Mouse (Mus musculus) ovary, adult 18-20 months (tissue): ENCODE data around the gene Birc6.

Experiments used
- DNase-seq: peaks from one replicate; pipeline ENCODE4 v3.0.0; 2022; ENCODE audit warnings: low spot score, mixed read lengths

Birc6 gene

DNA sequence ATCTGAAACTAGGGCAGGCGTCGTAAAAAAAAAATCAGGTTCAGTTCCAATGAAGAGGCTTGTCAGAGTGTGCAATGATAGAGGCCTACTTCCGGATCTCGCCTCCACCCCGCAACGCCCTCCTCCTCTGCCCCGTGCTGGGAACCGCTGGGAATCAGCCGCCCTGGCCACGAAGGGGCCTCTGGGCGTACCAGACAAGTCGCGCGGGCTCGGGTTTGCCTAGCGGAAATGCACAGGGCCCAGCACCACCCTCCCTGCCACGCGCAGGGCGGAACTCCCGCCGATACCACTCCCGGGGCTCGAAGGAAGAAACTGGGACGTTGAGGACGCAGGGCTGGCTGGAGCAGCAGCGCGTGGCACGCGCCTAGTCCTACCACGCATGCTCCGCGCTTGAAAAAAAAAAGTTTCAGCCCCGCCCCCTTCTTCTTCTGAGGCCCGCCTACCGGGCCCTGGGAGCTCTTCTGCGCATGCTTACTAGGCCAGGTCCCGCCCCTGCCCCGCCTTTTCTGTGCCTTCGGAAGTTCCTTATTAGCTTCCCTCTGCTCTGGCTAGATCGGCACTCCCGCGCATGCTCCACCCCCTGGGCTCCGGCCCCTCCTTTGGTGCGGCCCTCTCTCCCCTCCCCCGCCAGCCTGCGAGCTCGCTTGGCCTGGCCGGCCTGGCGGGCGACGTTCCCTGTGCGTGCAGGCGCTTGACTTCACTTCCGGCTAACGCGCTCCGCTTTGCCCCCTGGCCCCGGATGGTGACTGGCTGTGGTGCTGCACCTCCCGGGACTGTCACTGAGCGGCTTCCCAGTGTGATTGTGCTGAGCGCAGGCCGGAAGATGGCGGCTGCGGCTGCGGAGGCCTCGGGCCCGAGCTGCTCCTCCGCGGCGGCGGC, at the start of gene Birc6:
Gene Birc6, plus strand, starts transcription at position 567 of the 879 bp plus-strand sequence.
- peak; percentile 100 for DNase-seq

DNA sequence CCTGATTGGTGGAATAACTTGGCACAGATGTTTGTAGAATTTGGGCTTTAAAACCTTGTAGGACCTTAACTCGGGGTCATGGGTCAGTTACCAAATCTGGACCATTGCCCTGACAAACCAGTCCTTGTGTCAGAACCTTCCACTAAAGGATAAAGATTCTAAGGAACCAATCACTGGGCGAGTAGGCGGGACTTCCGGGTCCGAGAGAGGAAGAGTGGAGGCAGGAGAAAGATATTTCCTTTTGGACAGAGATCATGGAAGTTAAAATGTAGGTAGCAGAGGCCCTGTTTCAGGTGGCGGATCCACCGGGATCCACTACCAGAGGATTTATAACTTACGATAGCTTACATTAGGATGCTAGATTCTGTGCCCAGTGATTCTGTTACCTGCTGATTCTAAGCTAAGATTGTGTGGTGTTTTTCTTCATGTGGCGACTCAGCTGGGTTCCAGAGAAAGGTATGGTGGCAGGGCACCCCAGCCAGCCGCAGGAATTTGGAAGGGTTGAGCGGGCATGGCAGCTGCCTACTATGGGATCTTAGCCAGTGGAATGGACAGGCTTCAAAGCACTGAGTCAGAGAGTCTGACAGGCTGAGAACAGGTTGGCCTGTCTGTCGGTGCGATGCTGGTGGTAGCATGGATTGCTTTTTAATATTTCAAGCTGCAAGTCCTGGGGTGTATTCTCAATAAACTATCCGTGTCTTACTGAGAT, 47.6 kb upstream of the Birc6 start:
- no peak for DNase-seq

DNA sequence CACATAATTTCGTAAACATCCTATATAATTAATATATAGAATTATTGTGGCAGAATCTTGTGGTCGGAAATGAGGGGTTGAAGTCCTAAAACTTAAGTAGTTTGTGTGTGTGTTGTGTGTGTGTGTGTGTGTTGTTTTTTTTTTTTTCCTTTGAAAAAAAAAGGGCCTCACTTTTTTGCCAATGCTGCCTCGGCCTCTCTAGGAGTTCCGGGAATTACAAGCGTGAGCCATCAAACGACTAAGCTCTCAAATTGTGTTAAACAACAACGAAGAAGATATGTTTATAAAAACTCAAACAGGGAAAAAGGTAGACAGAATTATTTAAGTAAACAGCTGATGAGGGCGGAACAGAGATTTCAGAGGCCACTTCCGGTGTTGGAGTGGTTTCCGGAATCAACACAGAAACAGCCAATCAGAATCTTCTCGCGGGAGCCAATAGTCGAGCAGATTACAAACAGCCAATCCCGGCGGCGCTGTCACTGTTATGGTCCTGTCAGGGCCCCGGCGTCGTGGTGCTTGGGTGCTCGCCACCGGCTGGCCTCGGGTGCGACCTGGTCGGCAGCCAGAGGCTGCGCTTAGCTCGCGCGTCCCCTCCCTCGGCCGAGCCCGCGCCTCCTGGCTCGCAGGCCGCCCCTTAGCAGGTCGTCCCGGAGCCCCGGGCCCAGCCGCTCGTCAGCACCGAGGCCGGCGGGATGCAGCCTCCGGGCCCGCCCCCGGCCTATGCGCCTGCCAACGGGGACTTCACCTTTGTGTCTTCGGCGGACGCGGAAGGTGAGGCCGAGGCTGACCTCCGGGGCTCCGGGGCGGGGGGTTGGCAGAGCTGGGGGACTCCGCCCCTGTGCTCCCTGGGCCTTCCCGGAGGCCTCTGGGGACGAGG, 38.8 kb upstream of the Birc6 start, which contains the start of gene Yipf4:
Gene Yipf4, plus strand, starts transcription at position 470 of the 877 bp plus-strand sequence.
- DNase-seq = peak; percentile 91

DNA sequence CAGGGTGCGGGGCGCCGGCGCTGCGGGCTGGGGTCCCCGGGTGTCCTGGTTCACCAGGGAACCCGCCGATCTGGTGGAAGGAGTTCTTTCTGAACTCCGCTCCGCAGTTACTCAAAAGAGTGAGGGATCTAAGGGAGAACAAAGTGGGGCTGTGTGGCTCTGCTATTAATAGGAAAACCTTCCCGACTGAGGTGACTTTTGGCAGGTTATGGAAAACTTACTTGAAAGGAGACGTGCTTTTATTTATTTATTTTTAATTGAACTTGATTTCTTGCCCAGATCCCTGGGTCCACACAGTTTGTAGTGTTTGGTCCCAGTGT, 38.2 kb upstream of the Birc6 start:
- no peak for DNase-seq

DNA sequence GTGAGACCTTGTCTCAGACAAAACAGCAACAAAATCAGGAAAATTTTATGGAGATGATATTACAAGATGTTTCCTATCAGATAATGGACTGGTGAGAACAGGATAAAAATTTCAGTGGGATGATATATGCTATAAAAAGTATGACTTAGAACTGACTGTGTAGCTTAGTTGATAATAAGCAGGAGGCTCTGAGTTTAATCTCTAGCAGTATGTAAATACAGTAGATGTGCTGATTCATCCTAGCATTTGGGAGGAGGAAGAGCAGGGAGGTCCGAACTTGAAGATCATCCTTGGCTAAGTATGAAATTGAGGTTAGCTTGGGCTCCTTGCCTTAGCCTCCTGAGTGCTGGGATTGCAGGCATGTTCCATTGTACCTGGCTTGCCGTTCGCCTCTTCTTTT, 36.5 kb upstream of the Birc6 start:
- no peak for DNase-seq

DNA sequence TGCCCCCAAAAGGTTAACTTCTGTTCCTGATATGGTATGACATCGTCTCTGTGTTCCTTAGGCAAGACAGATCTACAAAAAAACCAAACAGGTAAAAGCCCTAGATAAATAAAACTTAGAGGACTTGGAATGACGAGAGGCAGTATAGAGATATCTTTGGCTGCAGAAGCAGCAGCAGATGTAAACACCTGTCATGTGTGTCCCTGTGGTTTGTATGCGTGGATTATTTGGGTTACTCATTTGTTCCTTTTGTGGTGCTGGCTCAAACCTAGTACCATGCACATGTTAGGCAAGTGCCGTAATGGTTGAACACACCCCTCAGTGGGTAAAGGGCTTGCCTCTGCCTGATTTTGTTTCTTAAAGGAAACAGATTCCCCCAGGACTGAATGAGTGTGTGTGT, 27.9 kb upstream of the Birc6 start:
- DNase-seq = no peak

DNA sequence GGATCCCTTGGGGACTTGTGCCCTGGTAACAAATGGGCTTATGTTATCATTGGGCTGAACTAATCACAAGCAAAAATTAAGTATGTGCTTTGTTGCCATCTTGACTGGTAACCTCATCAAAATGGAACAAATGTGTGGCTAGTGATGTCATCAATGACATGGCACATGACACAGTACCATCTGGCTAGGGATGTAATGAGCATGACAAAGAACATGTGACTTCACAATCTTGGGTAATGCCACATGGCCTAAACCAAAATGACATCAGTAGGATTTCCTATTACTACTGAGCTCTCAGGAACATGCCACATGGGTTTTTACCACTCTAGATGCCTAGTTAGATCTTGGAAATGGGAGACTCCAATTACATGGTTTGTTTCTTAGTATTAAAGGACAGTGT, 27.0 kb upstream of the Birc6 start:
- DNase-seq = no peak

DNA sequence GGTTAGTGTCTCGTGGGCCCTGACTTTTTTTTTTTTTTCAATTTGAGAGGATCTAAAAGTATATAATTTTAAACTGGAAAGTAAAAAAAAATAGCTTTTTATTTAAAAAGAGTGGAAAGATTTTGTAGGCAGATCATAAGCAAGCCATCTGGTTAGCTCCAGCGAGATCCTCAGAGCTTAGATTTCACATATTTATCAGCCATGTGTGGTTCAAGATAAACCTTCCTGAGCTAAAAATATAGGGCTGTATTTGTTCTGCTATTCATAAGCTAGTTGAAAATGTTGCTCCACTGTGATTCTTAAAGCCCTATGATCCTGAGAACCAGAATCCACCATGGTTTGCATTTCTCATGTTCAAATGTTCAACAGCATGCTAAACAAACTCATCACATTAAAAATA, 20.2 kb upstream of the Birc6 start:
- DNase-seq = no peak

DNA sequence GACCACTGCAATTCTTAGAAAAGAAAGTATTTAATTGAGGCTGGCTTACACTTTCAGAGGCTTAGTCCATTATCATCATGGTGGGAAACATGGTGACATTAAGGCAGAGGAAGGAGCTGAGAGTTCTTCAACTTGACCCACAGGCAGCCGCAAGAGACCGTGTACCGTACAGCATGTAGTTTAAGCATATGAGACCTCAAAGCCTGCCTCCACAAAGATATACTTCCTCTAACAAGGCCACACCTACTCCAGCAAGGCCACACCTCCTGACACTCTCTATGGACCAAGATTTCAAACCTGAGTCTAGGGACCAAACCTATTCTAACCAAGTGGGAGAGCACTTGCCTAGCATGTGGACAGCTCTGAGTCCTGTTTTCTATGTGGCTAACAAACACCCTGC, 19.5 kb upstream of the Birc6 start:
- no peak for DNase-seq

DNA sequence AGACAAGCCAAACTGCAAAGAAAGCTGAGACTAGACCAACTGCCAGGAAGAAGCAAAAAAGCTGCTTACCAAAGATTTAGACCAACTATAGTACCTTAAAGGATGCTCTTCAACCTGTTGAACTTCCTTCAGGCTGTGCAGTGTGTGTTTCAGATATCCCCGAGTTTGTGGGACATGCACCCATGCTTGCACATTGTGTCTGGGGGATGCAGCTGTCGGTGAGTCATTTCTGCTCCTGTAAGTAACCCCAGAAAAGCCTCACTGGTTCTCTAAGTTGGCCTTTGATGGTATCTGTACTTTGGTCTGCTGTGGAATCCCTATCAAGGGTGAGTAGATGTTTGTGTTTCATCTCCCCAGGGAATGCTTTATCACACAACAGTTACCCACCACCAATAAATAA, 15.8 kb upstream of the Birc6 start:
- DNase-seq = no peak

DNA sequence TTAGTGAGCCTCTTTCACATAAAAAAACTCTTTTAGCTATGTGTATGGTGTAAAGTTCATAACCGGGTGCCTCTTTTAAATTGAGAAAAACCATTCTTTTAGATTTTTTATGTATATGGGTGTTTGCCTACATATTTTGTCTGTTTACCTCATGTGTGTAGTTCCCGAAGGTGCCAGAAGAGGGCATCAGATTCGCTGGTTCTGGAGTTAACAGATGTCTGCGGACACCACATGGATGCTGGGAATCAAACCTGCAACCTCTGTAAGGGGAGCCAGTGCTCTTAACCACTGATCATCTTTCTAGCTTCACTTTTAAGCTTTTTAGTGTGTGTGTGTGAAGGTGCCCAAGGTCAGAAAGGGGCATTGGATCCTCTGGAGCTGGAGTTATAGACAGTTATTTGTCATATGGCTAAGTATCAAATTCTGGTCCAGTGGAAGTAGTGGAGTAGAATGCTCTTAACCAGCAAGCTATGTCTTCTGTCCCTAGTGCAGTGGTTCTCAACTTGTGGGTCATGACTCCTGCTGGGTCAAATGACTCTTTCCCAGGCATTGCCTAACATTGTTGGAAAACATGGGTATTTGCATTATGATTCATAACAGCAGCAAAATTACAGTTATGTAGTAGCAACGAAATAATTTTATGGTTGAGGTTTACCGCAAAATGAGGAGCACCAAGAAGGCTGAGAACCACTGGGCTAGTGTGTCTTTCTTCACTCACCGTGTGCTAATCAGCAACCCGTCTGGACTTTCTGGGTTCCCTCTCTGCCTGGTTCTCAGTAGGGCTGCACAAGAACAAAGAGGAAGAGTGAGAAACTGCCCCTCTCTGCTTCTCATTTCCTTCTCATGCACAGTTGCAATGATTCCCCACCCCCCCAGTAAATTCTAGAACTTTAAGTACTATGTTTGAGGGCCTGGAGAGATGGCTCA, 5.0 kb upstream of the Birc6 start:
- no peak for DNase-seq

DNA sequence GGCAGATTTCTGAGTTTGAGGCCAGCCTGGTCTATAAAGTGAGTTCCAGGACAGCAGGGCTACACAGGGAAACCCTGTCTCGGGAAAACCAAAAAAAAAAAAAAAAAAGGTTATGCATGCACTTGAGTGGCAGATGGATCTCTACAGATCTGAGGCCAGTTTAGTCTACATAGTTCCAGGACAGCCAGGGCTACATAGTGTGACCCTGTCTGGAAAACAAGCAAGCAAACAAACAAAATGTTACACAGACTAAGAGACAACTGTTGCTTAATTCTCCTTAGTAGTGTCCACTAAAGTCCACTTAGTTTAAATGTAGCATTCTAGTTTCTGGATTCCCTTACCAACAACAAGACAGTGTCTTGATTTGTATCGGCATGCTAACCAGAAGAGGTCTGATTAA, 2.0 kb upstream of the Birc6 start:
- DNase-seq = no peak

DNA sequence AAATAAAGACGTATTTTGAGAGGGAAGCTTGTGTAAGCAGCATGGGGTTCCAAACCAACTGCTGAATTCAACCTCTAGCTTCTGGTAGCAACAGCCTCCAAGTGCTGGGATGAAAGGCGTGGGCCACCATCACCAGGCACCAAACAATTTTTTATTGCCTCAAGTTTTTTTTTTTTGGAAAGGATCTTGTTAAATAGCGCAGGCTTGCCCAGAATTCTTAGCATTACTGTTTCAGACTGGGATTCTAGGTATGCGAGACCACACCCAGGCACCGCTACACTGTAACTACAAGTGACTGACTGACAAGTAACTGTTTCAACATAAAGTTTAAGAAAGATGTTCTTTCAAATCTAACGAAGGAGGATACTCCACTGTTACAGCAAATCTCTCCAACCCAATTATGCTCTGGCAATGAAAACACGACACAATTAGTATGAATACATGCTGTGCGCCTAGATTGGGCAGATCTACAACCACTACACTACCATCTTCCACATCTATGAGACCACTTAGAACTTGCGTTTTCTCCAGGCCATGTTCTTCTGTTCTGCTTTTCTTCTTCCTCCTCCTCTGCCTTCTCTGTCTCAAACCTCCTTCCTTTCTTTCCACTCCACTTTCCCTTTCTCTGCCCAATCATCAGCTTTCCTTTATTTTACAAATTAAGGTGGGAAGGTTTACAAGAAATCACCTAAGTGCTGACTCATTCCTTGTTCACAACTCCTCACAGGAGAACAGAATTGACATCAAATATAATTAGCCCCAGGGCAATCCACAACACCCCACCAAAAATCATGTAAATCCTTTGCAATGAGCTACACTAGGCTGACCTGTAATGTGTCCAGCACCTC, 1.1 kb upstream of the Birc6 start:
- DNase-seq = no peak

DNA sequence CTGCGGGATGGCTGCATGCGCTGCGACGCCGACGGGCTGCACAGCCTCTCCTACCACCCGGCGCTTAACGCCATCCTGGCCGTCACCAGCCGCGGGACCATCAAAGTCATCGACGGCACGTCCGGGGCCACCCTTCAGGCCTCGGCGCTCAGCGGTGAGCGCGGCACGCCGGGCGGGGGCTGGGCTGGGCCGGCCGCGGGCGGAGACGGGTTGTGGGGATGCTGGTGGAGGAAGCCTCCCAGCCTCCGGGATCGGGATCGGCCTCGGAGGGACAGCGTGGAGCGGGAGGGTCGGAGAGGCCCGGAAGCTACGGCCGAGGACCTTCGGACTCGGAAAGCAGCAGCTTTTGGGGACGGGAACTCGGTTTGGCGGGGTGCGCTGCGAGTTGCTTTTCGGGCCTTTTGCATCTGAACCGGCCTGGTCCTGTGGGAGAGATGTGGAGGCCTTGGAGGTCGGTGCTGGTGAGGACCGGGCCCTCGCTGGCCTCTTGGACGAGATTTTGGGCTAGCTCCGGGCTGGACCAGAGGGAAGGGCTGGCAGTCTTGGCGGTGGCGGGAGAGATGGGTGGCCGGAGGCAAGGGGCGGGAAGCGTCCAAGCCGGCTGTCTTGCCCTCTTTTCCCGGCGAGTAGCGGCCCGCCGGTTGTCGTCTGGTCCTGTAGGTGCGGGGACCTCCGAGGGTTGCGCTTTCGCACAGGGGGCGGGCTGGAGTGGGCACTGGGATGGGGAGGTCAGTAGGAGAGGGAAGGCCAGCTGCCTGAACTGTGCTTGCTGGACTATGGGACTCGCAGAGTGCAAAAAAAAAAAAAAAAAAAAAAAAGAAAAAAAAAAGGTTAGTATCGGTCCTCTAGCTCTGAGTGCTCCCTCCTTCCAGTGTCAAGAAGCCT, 795 bp downstream of the Birc6 start:
- peak; percentile 12 for DNase-seq

DNA sequence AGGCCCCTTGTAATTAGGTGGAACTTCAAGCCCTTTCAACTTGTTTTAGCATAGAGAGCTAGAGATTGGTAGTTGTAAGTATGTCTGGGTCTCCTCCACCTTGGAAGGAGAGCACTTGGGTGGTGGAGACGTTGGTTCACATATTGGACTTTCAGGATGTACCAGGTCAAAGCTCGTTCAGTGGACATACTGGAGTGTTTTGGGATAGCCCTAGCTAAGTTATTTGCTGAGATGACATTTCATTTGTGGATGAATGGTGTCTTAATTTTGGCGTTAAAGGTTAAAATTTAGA, 1.4 kb downstream of the Birc6 start:
- DNase-seq = no peak

DNA sequence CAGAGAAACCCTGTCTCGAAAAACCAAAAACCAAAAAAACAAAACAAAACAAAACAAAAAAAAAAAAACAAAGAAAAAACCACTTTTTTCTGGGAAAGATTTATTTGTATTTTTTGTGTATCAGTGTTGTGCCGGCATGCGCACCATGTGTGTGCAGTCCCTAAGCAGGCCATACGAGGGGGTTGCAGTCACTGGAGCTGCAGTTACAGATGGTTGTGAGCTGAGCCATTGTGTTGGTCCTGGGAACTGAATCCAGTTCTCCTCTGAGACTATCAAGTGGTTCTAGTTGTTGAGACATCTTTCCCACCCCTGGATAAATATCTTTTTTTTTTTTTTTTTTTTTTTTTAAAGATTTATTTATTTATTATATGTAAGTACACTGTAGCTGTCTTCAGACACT, 6.9 kb downstream of the Birc6 start:
- no peak for DNase-seq

DNA sequence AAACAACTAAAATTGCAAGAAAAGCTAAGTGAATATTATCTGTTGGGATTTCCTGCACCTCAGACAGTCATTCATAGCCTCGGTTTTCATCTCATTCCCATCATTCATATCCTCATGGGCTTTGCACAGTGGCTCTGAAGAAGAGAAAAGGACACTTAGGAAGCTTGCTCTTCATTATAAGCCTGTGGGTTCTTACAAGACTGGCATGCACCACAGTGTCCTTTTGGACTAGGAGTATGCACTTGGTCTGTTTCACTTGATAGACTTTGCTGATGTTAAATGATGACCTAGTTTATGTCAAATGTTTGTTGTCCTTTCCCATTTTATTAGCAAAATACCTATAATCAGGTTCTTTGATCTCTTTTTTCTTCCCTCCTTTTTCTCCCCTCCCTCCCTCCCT, 9.4 kb downstream of the Birc6 start:
- no peak for DNase-seq

DNA sequence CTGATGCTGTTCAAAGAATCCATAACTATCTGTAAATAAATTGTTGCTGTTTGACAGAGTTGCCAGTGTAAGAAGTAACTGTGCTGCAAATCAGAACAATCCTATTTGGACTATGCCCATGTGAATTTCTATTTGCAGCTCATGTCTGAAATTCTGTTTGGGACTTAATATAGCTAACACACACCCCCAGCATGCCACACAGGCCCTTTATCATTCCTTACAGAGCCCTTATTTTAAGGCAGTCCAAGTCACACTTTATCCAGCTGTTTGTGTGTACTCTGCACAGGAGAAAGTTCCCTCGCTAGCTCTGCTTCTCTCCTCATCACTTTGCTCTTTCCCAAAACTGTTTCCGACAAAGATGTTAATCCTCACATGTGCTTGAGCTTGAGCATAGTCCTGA, 15.5 kb downstream of the Birc6 start:
- DNase-seq = no peak

DNA sequence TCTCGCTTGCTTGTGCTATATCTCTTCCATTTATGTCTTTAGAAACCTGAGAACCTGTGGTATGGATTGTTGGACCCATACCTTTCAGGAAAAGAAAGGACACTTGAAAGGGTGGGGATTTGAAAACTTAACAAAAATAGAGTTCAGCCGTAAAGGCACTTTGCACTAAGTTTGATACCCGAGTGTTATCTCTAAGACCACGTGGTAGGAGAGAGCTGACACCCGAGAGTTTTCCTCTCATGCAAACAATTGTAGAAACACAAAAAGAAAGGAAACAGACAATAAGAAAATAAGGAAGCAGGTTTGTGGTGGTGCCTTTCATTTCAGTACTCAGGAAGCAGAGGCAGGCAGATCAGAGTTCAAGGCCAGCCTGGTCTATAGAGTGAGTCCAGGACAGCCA, 26.0 kb downstream of the Birc6 start:
- no peak for DNase-seq

DNA sequence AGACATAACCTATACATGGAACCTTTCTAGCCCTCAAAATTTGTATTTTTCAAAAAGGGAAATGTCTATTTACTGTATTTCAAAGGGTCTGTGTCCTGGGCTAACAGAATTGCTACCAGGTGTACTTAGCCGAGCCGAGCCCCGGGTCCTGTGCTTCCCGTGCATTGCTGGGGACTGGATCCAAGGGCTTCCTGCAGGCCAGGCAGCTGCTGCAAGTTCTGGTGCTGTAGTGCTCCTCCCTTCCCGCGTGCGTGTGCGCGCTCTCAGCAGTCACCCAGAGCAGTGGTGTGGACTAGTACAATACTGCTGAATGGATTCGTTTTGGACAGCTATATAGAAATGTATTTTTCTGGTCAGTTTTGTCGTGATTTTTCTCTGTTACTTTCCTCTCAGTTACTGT, 31.8 kb downstream of the Birc6 start:
- no peak for DNase-seq
